Comparison of ENCODE assay signal across 29 mouse cellular contexts in the genomic region with DNA sequence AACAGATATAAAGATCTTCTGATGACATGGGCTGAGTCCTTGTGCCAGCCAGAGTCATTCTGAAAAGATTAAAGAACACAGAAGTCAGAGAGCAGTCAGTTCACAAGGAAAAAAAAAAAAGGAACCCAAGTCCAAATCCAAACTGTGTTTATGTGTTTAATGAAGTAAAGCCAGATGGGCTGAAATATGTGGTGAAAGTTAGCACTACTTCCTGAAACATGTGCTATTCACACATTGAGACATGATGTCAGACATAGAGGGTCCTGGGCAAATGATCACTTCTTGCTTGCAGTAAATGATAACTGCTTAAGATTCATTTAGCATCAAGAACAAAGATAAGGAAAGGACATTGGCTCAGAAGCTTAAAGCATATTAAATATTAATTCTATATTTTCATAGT.
"Had no signal": no experiment of that assay in that cellular context is flagged by ENCODE, and none has a peak within 500 bp of the region (broad histone marks: within the 10 kb centered on the region; RNA-seq: fewer than 3 reads in every experiment).

No protein-coding gene starts in this region.

- H3K27me3 ChIP-seq: heart, embryonic 13.5 days; heart, embryonic 15.5 days; hindbrain, embryonic 12.5 days; intestine, embryonic 15.5 days; limb, embryonic 12.5 days; liver, embryonic 13.5 days; liver, embryonic 15.5 days had no signal

- H3K4me2 ChIP-seq: heart, embryonic 11.5 days; heart, embryonic 13.5 days; heart, embryonic 15.5 days; hindbrain, embryonic 12.5 days; hindbrain, embryonic 14.5 days; intestine, embryonic 15.5 days; limb, embryonic 12.5 days; liver, embryonic 11.5 days; liver, embryonic 13.5 days; liver, embryonic 15.5 days had no signal

- DNase-seq: gastrocnemius, postnatal 14 days; gastrocnemius, postnatal 36 days; heart, adult 11 months; heart, adult 2 months; heart, postnatal 4 days; kidney, adult 18-20 months; kidney, adult 8-10 months; kidney, postnatal 10 days; kidney, postnatal 25 days; kidney, postnatal 4 days; liver; liver, embryonic 13.5 days; liver, postnatal 0 days had no signal

- H3K36me3 ChIP-seq: heart, embryonic 13.5 days; heart, embryonic 15.5 days; hindbrain, embryonic 10.5 days; hindbrain, embryonic 12.5 days; intestine, embryonic 15.5 days; limb, embryonic 10.5 days; limb, embryonic 12.5 days; liver, embryonic 13.5 days; liver, embryonic 15.5 days had no signal

- ATAC-seq: hindbrain, embryonic 16.5 days; inflammation-experienced regulatory T-cells, adult 6 months; intestine, embryonic 15.5 days; intestine, postnatal 0 days; liver, postnatal 0 days had no signal

- H3K4me1 ChIP-seq: heart, embryonic 13.5 days; heart, embryonic 15.5 days; hindbrain, embryonic 10.5 days; hindbrain, embryonic 12.5 days; intestine, embryonic 15.5 days; limb, embryonic 10.5 days; limb, embryonic 12.5 days; liver, embryonic 13.5 days; liver, embryonic 15.5 days had no signal

- H3K9ac ChIP-seq: heart, embryonic 13.5 days; heart, embryonic 15.5 days; hindbrain, embryonic 12.5 days; hindbrain, embryonic 14.5 days; intestine, embryonic 15.5 days; limb, embryonic 12.5 days; liver, embryonic 13.5 days; liver, embryonic 15.5 days; liver, postnatal 0 days had no signal

- H3K9me3 ChIP-seq: heart, embryonic 13.5 days; heart, embryonic 15.5 days; hindbrain, embryonic 10.5 days; hindbrain, embryonic 12.5 days; intestine, embryonic 15.5 days; limb, embryonic 10.5 days; limb, embryonic 12.5 days; liver, embryonic 13.5 days; liver, embryonic 15.5 days had no signal

- H3K27ac ChIP-seq: heart, adult 2 months; heart, embryonic 13.5 days; heart, embryonic 15.5 days; hindbrain, embryonic 10.5 days; hindbrain, embryonic 12.5 days; hindbrain, embryonic 14.5 days; intestine, embryonic 15.5 days; layer of hippocampus, adult 2 months; left cerebral cortex, adult 2 months; limb, embryonic 10.5 days; limb, embryonic 12.5 days; liver, embryonic 13.5 days; liver, embryonic 15.5 days had no signal

- H3K4me3 ChIP-seq: heart, adult 2 months; heart, embryonic 13.5 days; heart, embryonic 15.5 days; hindbrain, embryonic 10.5 days; hindbrain, embryonic 12.5 days; intestine, embryonic 15.5 days; layer of hippocampus, adult 2 months; left cerebral cortex, adult 2 months; limb, embryonic 10.5 days; limb, embryonic 12.5 days; liver, embryonic 13.5 days; liver, embryonic 15.5 days had no signal
